ENCODE assay signal across 25 mouse cellular contexts in the genomic region with DNA sequence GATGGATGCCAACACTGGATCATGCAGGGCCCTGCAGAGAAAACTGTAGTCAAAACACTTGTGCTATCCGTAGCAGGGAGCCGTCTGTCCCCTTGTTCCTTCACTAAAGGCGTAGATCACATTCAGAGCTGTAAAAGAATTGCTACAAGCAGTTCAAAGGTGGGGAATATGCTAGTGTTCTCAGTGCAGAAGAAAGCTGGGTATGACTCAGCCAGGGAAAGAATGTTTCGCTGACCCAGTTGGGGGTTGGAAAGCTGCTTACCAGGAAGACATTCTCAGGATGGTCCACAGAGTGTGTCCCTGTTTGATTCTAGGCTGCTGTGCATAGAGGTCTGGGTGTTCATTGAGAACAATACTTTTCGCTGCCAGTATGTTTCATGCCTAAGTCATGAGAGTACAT.
A peak's percentile ranks its signal among the peaks of the same experiment; 100 is the strongest.
DNase-seq lines count a peak whose midpoint lies in the region; ATAC-seq lines count a peak whose summit lies in the region.
"Had no signal": no experiment of that assay in that cellular context is flagged by ENCODE, and none has a peak within 500 bp of the region (broad histone marks: within the 10 kb centered on the region; RNA-seq: fewer than 3 reads in every experiment).

No protein-coding gene starts in this region.

- ATAC-seq in midbrain, embryonic 15.5 days (replicated peaks) = 0 out of 2 replicates have a peak, but pooled peaks have one; percentile 12
- no peak for ATAC-seq in midbrain, embryonic 14.5 days (ENCODE audit: low FRiP score, low TSS enrichment)
- ATAC-seq in intestine, embryonic 15.5 days = peak; percentile 80
- ATAC-seq in kidney, embryonic 15.5 days (replicated peaks; ENCODE audit: low FRiP score) = no peak
- ATAC-seq in hindbrain, embryonic 13.5 days (ENCODE audit: low FRiP score) = no peak; the same call in 1 of the 2 replicates
- ATAC-seq: forebrain, embryonic 14.5 days; hindbrain, postnatal 0 days; midbrain, embryonic 16.5 days had no signal

- no peak overlapping the region for H3K27ac ChIP-seq in midbrain, embryonic 15.5 days
- no peak overlapping the region for H3K27ac ChIP-seq in midbrain, embryonic 14.5 days (replicated peaks; ENCODE audit: low read depth, low read length)
- no peak overlapping the region for H3K27ac ChIP-seq in intestine, embryonic 15.5 days
- H3K27ac ChIP-seq in kidney, embryonic 15.5 days = no peak overlapping the region
- H3K27ac ChIP-seq in hindbrain, embryonic 13.5 days = no peak overlapping the region
- H3K27ac ChIP-seq: embryonic facial prominence, embryonic 12.5 days; heart, embryonic 15.5 days; hindbrain, postnatal 0 days; limb, embryonic 12.5 days; liver, embryonic 15.5 days; neural tube, embryonic 12.5 days had no signal

- peak; percentile 21 to 37 for DNase-seq in cerebellum, postnatal 25 days
- DNase-seq in cerebellum, postnatal 14 days = no peak
- DNase-seq in midbrain, embryonic 14.5 days = no peak
- DNase-seq: adrenal gland, postnatal 14 days; embryo, embryonic 11 days; gastrocnemius, postnatal 10 days; kidney, adult 11 months; kidney, postnatal 4 days; lung, postnatal 14 days; spleen, adult 18-20 months; thymus, adult 18-20 months; thymus, postnatal 25 days had no signal

- no peak overlapping the region for H3K4me2 ChIP-seq in midbrain, embryonic 15.5 days
- H3K4me2 ChIP-seq in midbrain, embryonic 14.5 days (ENCODE audit: low read length) = no peak overlapping the region
- H3K4me2 ChIP-seq in intestine, embryonic 15.5 days (replicated peaks) = no peak overlapping the region
- H3K4me2 ChIP-seq in kidney, embryonic 15.5 days = no peak overlapping the region
- H3K4me2 ChIP-seq in hindbrain, embryonic 13.5 days = no peak overlapping the region
- H3K4me2 ChIP-seq: embryonic facial prominence, embryonic 12.5 days; heart, embryonic 15.5 days; limb, embryonic 12.5 days; liver, embryonic 15.5 days; lung, embryonic 14.5 days; neural tube, embryonic 12.5 days had no signal

- no peaks in the 10 kb centered on the region for H3K9me3 ChIP-seq in midbrain, embryonic 15.5 days
- H3K9me3 ChIP-seq in midbrain, embryonic 14.5 days (ENCODE audit: control insufficient read depth, low read length) = no peaks in the 10 kb centered on the region
- no peaks in the 10 kb centered on the region for H3K9me3 ChIP-seq in intestine, embryonic 15.5 days
- H3K9me3 ChIP-seq in kidney, embryonic 15.5 days (replicated peaks) = no peaks in the 10 kb centered on the region
- H3K9me3 ChIP-seq in hindbrain, embryonic 13.5 days = no peaks in the 10 kb centered on the region
- H3K9me3 ChIP-seq: embryonic facial prominence, embryonic 12.5 days; heart, embryonic 15.5 days; limb, embryonic 12.5 days; liver, embryonic 15.5 days; neural tube, embryonic 12.5 days had no signal

- H3K9ac ChIP-seq in midbrain, embryonic 15.5 days = no peak overlapping the region
- no peak overlapping the region for H3K9ac ChIP-seq in midbrain, embryonic 14.5 days (replicated peaks; ENCODE audit: low read length)
- H3K9ac ChIP-seq in intestine, embryonic 15.5 days = no peak overlapping the region
- no peak overlapping the region for H3K9ac ChIP-seq in kidney, embryonic 15.5 days
- no peak overlapping the region for H3K9ac ChIP-seq in hindbrain, embryonic 13.5 days
- H3K9ac ChIP-seq: embryonic facial prominence, embryonic 12.5 days; heart, embryonic 15.5 days; limb, embryonic 12.5 days; liver, embryonic 15.5 days; lung, embryonic 14.5 days; neural tube, embryonic 12.5 days had no signal

- H3K4me1 ChIP-seq in midbrain, embryonic 15.5 days = peaks cover 26% of the 10 kb centered on the region; the same call in 1 of the 2 replicates
- H3K4me1 ChIP-seq in midbrain, embryonic 14.5 days (ENCODE audit: control insufficient read depth, insufficient read depth, low read length) = peaks cover 10% of the 10 kb centered on the region; the same call in 1 of the 2 replicates
- no peaks in the 10 kb centered on the region for H3K4me1 ChIP-seq in intestine, embryonic 15.5 days (replicated peaks)
- H3K4me1 ChIP-seq in kidney, embryonic 15.5 days = no peaks in the 10 kb centered on the region
- H3K4me1 ChIP-seq in hindbrain, embryonic 13.5 days (replicated peaks) = peaks cover 17% of the 10 kb centered on the region
- H3K4me1 ChIP-seq: embryonic facial prominence, embryonic 12.5 days; heart, embryonic 15.5 days; limb, embryonic 12.5 days; liver, embryonic 15.5 days had no signal

- H3K27me3 ChIP-seq in midbrain, embryonic 15.5 days (replicated peaks) = no peaks in the 10 kb centered on the region
- H3K27me3 ChIP-seq in midbrain, embryonic 14.5 days (ENCODE audit: control insufficient read depth, insufficient read depth, low read length) = no peaks in the 10 kb centered on the region
- H3K27me3 ChIP-seq in intestine, embryonic 15.5 days (replicated peaks) = no peaks in the 10 kb centered on the region
- H3K27me3 ChIP-seq in kidney, embryonic 15.5 days = peaks cover 3% of the 10 kb centered on the region; the same call in 1 of the 2 replicates
- H3K27me3 ChIP-seq in hindbrain, embryonic 13.5 days = no peaks in the 10 kb centered on the region
- H3K27me3 ChIP-seq: embryonic facial prominence, embryonic 12.5 days; limb, embryonic 12.5 days; neural tube, embryonic 12.5 days had no signal

- no peak overlapping the region for H3K4me3 ChIP-seq in midbrain, embryonic 15.5 days
- no peak overlapping the region for H3K4me3 ChIP-seq in midbrain, embryonic 14.5 days (replicated peaks; ENCODE audit: low read depth, low read length)
- no peak overlapping the region for H3K4me3 ChIP-seq in intestine, embryonic 15.5 days (replicated peaks)
- H3K4me3 ChIP-seq in kidney, embryonic 15.5 days (replicated peaks) = no peak overlapping the region
- H3K4me3 ChIP-seq in hindbrain, embryonic 13.5 days = no peak overlapping the region
- H3K4me3 ChIP-seq: embryonic facial prominence, embryonic 12.5 days; heart, embryonic 15.5 days; limb, embryonic 12.5 days; liver, embryonic 15.5 days; neural tube, embryonic 12.5 days had no signal

- H3K36me3 ChIP-seq in midbrain, embryonic 15.5 days (replicated peaks) = no peaks in the 10 kb centered on the region
- H3K36me3 ChIP-seq in midbrain, embryonic 14.5 days (ENCODE audit: control insufficient read depth, insufficient read depth, low read length) = no peaks in the 10 kb centered on the region
- H3K36me3 ChIP-seq in intestine, embryonic 15.5 days = no peaks in the 10 kb centered on the region
- H3K36me3 ChIP-seq in kidney, embryonic 15.5 days = no peaks in the 10 kb centered on the region
- H3K36me3 ChIP-seq in hindbrain, embryonic 13.5 days = no peaks in the 10 kb centered on the region
- H3K36me3 ChIP-seq: embryonic facial prominence, embryonic 12.5 days; heart, embryonic 15.5 days; limb, embryonic 12.5 days; liver, embryonic 15.5 days; neural tube, embryonic 12.5 days had no signal

- 66% methylated on average over 5 of the region's 5 CpGs for WGBS in midbrain, embryonic 15.5 days
- 74% methylated on average over 5 of the region's 5 CpGs for WGBS in midbrain, embryonic 14.5 days
- WGBS in intestine, embryonic 15.5 days = 62% methylated on average over 5 of the region's 5 CpGs
- WGBS in kidney, embryonic 15.5 days = 63% methylated on average over 5 of the region's 5 CpGs
- WGBS in hindbrain, embryonic 13.5 days = 71% methylated on average over 5 of the region's 5 CpGs

Comparison
In these comparisons a context has a peak if more than half of its experiments do, and no peak if none do; other contexts are left out.
1. DNase-seq: peak in cerebellum, postnatal 25 days (2 of 2); none in cerebellum, postnatal 14 days (0 of 2) and midbrain, embryonic 14.5 days (single experiment).
2. ATAC-seq: peak in midbrain, embryonic 15.5 days (single experiment) and intestine, embryonic 15.5 days (single experiment); none in midbrain, embryonic 14.5 days (single experiment), kidney, embryonic 15.5 days (single experiment) and hindbrain, embryonic 13.5 days (single experiment).